ENCODE assay signal across 8 mouse cellular contexts in the genomic region with DNA sequence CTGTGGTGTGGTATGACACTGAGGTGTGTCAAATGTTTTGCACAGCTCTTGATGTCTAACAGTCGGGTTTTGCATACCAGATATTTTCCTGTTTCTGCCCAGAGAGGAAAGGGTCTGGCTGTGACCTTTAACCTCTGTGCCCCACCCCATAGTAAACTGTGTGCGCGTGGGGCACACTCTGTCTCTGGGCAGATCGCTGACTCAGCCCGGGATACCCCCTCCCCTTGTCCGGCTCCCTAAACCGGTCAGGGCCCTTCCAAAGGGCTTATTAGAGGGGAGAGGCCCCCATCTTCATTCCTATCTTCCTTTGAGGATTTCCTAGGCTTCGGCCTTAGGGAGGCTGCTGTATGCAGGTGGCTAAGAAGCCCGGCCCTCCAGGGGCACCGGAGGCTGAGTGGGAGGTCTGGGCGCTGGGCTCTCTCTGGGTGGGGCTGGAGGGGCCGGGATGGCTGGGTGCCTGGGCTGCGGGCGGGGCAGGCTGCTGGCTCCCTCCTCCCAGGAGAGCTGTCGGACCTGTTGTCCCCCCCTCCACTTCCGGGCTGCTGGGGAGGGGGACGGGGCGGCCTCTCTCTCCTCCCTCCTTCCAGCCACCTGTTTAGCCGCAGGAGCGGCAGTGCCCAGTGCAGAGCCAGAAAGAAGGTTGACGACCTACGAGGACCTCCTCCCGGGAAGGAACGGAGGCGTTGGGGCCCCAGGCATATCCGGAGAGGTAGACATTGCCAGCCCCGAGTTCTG. TPM values are rescaled to one million over a fixed set of nuclear protein-coding genes. Genes with fewer than 3 reads are reported as not detected.
A peak's percentile ranks its signal among the peaks of the same experiment; 100 is the strongest.
DNase-seq lines count a peak whose midpoint lies in the region; ATAC-seq and TF ChIP-seq lines count a peak whose summit lies in the region.

A gene (plus strand): TSS at position 620 of the 735 bp plus-strand sequence.

- peak within 1 kb of the TSS; percentile 16; the same call in 1 of the 2 replicates for H3K9ac ChIP-seq in forebrain, embryonic 11.5 days (ENCODE audit: low read length)
- peak within 1 kb of the TSS; percentile 41 for H3K9ac ChIP-seq in kidney, embryonic 15.5 days

- peak within 1 kb of the TSS; percentile 32 for H3K4me3 ChIP-seq in forebrain, embryonic 11.5 days (ENCODE audit: low read depth, low read length)
- peak within 1 kb of the TSS; percentile 57 for H3K4me3 ChIP-seq in kidney, embryonic 15.5 days (replicated peaks)
- H3K4me3 ChIP-seq in spleen, adult 2 months (ENCODE audit: extremely low read depth, insufficient read depth, insufficient read length), result peak within 1 kb of the TSS; percentile 91

- peaks cover 8% of the 10 kb centered on the region; the same call in 1 of the 2 replicates for H3K4me1 ChIP-seq in forebrain, embryonic 11.5 days (replicated peaks; ENCODE audit: control insufficient read depth, insufficient read depth, low read length)
- H3K4me1 ChIP-seq in kidney, embryonic 15.5 days, result peaks cover 24% of the 10 kb centered on the region
- H3K4me1 ChIP-seq in spleen, adult 2 months (ENCODE audit: control insufficient read depth, insufficient read depth, insufficient read length), result peaks cover 15% of the 10 kb centered on the region

- no peak for TF ChIP-seq POLR2A in spleen, adult 2 months (IDR thresholded peaks at IDR 0.05; ENCODE audit: low read depth, low read length)

- DNase-seq in kidney, adult 18-20 months, result peak; percentile 53
- no peak for DNase-seq in kidney, adult 11 months
- no peak for DNase-seq in forebrain, embryonic 11.5 days (ENCODE audit: low spot score)
- peak; percentile 48 for DNase-seq in lung, postnatal 14 days
- peak in 1 of 2 experiments; percentile 72 for DNase-seq in spleen, adult 2 months (ENCODE audit: low read depth in 1 of 2, low spot score in 2 of 2)
- DNase-seq in frontal cortex, postnatal 14 days (ENCODE audit: low spot score in 2 of 2), result no peak
- no peak for DNase-seq in gastrocnemius, postnatal 36 days

- intact Hi-C loops in gastrocnemius, postnatal 36 days (cut with DNase I), result no loop called here

- no peaks in the 10 kb centered on the region for H3K36me3 ChIP-seq in forebrain, embryonic 11.5 days (ENCODE audit: control insufficient read depth, insufficient read depth, low read length)
- 0 out of 2 replicates have a peak, but pooled peaks cover 4% of the 10 kb centered on the region for H3K36me3 ChIP-seq in kidney, embryonic 15.5 days
- no peaks in the 10 kb centered on the region; the same call in 1 of the 2 replicates for H3K36me3 ChIP-seq in spleen, adult 2 months (ENCODE audit: control insufficient read depth, insufficient read depth, low read length)

- H3K27ac ChIP-seq in forebrain, embryonic 11.5 days (ENCODE audit: low read depth, low read length), result no peak within 1 kb of the TSS
- peak within 1 kb of the TSS; percentile 43; the same call in 1 of the 2 replicates for H3K27ac ChIP-seq in kidney, embryonic 15.5 days
- peak within 1 kb of the TSS; percentile 81 for H3K27ac ChIP-seq in spleen, adult 2 months (ENCODE audit: insufficient read depth, low read length)

- H3K9me3 ChIP-seq in forebrain, embryonic 11.5 days (ENCODE audit: control insufficient read depth, low read length), result no peaks in the 10 kb centered on the region
- H3K9me3 ChIP-seq in kidney, embryonic 15.5 days (replicated peaks), result no peaks in the 10 kb centered on the region

- H3K4me2 ChIP-seq in forebrain, embryonic 11.5 days (ENCODE audit: low read depth, low read length, severe bottlenecking), result peak within 1 kb of the TSS; percentile 52
- peak within 1 kb of the TSS; percentile 92 for H3K4me2 ChIP-seq in kidney, embryonic 15.5 days

- 2% methylated on average over 24 of the region's 27 CpGs for WGBS in forebrain, embryonic 11.5 days
- WGBS in kidney, embryonic 15.5 days, result 2% methylated on average over 27 of the region's 27 CpGs
- WGBS in spleen, adult 2 months, result 4% methylated on average over 25 of the region's 27 CpGs

- H3K27me3 ChIP-seq in forebrain, embryonic 11.5 days (ENCODE audit: control insufficient read depth, insufficient read depth, low read length), result peaks cover 39% of the 10 kb centered on the region
- H3K27me3 ChIP-seq in kidney, embryonic 15.5 days, result peaks cover 48% of the 10 kb centered on the region
- H3K27me3 ChIP-seq in spleen, adult 2 months (ENCODE audit: control insufficient read depth, insufficient read depth, low read length), result no peaks in the 10 kb centered on the region

- no peak for TF ChIP-seq CTCF in spleen, adult 2 months (IDR thresholded peaks at IDR 0.05; ENCODE audit: extremely low read depth, insufficient read depth, insufficient read length, insufficient replicate concordance)

- peak; percentile 18; the same call in 1 of the 2 replicates for ATAC-seq in forebrain, embryonic 11.5 days (replicated peaks; ENCODE audit: low FRiP score)
- peak; percentile 73 for ATAC-seq in kidney, embryonic 15.5 days (replicated peaks; ENCODE audit: low FRiP score)

RNA-seq across cellular contexts. Expression of the gene that starts here (rescaled TPM):
- polyA plus RNA-seq in forebrain, embryonic 11.5 days (2014; fragmentation: Nextera tagmentation; extraction: Ambion mirVana), result not detected in 2 replicates
- 0.15 and 0.17 TPM in 2 replicates for polyA plus RNA-seq in kidney, embryonic 15.5 days (2015; fragmentation: Nextera tagmentation; extraction: Ambion mirVana)
- 5.2 and 7.6 TPM in 2 replicates for polyA plus RNA-seq in spleen, adult 2 months (2012; rRNA removed)
- total RNA-seq in gastrocnemius, postnatal 36 days (2021), result under 1 TPM; 0.30 to 0.66 TPM

Comparison
In these comparisons a context has a peak if more than half of its experiments do, and no peak if none do; other contexts are left out.
1. DNase-seq: peak in kidney, adult 18-20 months (single experiment) and lung, postnatal 14 days (single experiment); none in kidney, adult 11 months (single experiment), forebrain, embryonic 11.5 days (single experiment), frontal cortex, postnatal 14 days (0 of 2) and gastrocnemius, postnatal 36 days (0 of 2).
2. Peak in ATAC-seq, H3K4me3 ChIP-seq, H3K9ac ChIP-seq and H3K4me2 ChIP-seq in forebrain, embryonic 11.5 days; RNA of the gene not detected or under 1 TPM.
3. Peak in ATAC-seq, H3K4me3 ChIP-seq, H3K27ac ChIP-seq, H3K9ac ChIP-seq and H3K4me2 ChIP-seq in kidney, embryonic 15.5 days; RNA of the gene not detected or under 1 TPM.
4. H3K4me3 ChIP-seq: peak in every context shown above with its lines; median percentile 91 in spleen, adult 2 months; 57 in kidney, embryonic 15.5 days; 32 in forebrain, embryonic 11.5 days.